Mouse (Mus musculus): ENCODE results near the gene Epha4. TPM values are rescaled to one million over a fixed set of nuclear protein-coding genes. Genes with fewer than 3 reads are reported as not detected.

The Epha4 gene
- total RNA-seq, 1 experiment from 2014 or later: 0.79 TPM

GRCm38 (mm10) chr1:77460831-77461629, 53.9 kb downstream of the Epha4 start:
- peak in 1 of 2 experiments; percentile 53; a peak in 2 of 4 replicates for ATAC-seq (replicated peaks in 1 of 2; ENCODE audit: insufficient read depth in 1 of 2, low FRiP score in 2 of 2, low TSS enrichment in 1 of 2, low read depth in 1 of 2, poor library complexity in 2 of 2, severe bottlenecking in 2 of 2)

- no peak for ATAC-seq (replicated peaks in 1 of 2; ENCODE audit: insufficient read depth in 1 of 2, low FRiP score in 2 of 2, low TSS enrichment in 1 of 2, low read depth in 1 of 2, poor library complexity in 2 of 2, severe bottlenecking in 2 of 2)
Measured at GRCm38 (mm10) chr1:77458751-77459385, 56.0 kb downstream of the Epha4 start.

DNA sequence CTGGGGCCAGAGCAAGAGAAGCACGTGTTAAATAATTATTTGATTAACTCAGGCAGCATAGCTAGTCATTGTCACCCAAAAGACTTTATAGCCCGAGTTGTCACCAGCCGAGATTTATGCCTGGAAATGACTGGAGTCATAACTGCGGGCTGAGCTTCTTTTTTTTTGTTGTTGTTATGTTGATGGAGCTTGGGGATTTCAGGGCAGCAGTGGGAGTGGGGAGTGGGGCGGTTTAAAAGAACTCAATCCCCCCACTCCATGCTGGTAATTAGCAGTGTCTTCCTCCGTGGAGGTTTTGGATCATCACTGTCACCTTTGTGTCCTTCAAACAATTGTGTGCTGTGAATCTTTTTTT, 57.5 kb downstream of the Epha4 start:
- ATAC-seq (replicated peaks in 1 of 2; ENCODE audit: insufficient read depth in 1 of 2, low FRiP score in 2 of 2, low TSS enrichment in 1 of 2, low read depth in 1 of 2, poor library complexity in 2 of 2, severe bottlenecking in 2 of 2): no peak

GRCm38 (mm10) chr1:77456695-77457445, 58.0 kb downstream of the Epha4 start:
- no peak for ATAC-seq (replicated peaks in 1 of 2; ENCODE audit: insufficient read depth in 1 of 2, low FRiP score in 2 of 2, low TSS enrichment in 1 of 2, low read depth in 1 of 2, poor library complexity in 2 of 2, severe bottlenecking in 2 of 2)

GRCm38 (mm10) chr1:77453811-77454210, 61.1 kb downstream of the Epha4 start:
- ATAC-seq (replicated peaks in 1 of 2; ENCODE audit: insufficient read depth in 1 of 2, low FRiP score in 2 of 2, low TSS enrichment in 1 of 2, low read depth in 1 of 2, poor library complexity in 2 of 2, severe bottlenecking in 2 of 2): no peak

DNA sequence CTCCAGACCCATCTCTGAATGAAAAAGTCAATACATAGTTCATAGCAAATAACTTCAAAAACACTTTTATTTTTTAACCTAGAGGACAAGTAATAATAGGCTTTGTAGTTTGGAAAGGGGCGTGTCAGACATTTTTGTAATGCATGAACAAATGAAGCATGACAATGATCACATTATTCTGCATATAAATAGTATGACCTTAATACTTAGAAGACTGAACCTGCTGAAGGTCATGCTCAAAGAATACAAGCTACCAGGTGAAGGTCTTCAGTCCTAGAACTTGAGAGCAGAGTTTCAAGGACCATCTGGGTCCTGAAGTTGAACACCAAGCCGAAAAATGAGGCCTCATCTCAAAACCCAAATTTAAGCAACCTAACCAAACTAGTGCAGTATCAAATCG, 62.2 kb downstream of the Epha4 start:
- no peak for ATAC-seq (replicated peaks in 1 of 2; ENCODE audit: insufficient read depth in 1 of 2, low FRiP score in 2 of 2, low TSS enrichment in 1 of 2, low read depth in 1 of 2, poor library complexity in 2 of 2, severe bottlenecking in 2 of 2)

- ATAC-seq (replicated peaks in 1 of 2; ENCODE audit: insufficient read depth in 1 of 2, low FRiP score in 2 of 2, low TSS enrichment in 1 of 2, low read depth in 1 of 2, poor library complexity in 2 of 2, severe bottlenecking in 2 of 2): no peak
Measured at GRCm38 (mm10) chr1:77451541-77451940, 63.3 kb downstream of the Epha4 start.

- no peak for ATAC-seq (replicated peaks in 1 of 2; ENCODE audit: insufficient read depth in 1 of 2, low FRiP score in 2 of 2, low TSS enrichment in 1 of 2, low read depth in 1 of 2, poor library complexity in 2 of 2, severe bottlenecking in 2 of 2)
Measured at GRCm38 (mm10) chr1:77450201-77450600, 64.7 kb downstream of the Epha4 start.

GRCm38 (mm10) chr1:77447061-77447614, 67.8 kb downstream of the Epha4 start:
- no peak for ATAC-seq (replicated peaks in 1 of 2; ENCODE audit: insufficient read depth in 1 of 2, low FRiP score in 2 of 2, low TSS enrichment in 1 of 2, low read depth in 1 of 2, poor library complexity in 2 of 2, severe bottlenecking in 2 of 2)

DNA sequence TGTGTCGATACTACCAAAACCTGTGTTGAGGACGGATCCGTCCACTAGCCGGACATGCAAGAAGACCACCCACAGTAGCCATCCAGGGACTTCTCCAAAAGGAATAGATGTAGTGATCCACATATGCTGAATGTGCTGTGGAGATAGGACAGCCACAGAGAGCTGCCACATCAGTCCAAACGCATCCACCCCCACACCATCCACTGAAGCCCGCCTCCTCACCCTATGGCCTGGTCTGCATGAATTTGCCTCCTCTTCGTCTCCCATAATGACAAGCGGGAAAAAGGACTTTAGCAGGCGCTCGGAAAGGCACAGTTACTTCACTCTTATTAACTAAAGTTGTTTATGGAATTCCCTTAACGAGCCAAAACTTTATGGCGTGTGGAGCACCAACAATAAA, 68.5 kb downstream of the Epha4 start:
- no peak for ATAC-seq (replicated peaks in 1 of 2; ENCODE audit: insufficient read depth in 1 of 2, low FRiP score in 2 of 2, low TSS enrichment in 1 of 2, low read depth in 1 of 2, poor library complexity in 2 of 2, severe bottlenecking in 2 of 2)

DNA sequence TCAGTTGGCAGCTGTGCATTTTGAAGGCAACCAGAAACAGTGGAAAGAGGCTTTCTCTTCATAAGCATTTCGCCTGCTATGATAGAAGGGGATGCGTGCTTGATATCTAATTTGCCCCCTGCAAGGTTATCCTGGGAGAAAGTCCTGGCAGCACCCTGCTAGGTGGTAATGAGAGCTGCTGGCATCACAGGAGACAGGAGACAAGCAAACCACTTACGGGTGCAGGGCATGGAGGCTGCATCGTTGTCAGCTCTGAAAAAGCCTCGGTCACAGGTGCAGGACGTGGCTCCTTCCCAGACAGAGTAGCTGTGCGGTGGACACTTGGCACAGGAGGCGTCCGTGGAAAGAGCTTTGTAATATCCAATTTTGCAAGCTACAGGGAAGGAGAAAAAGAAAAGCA, 70.2 kb downstream of the Epha4 start:
- ATAC-seq (replicated peaks in 1 of 2; ENCODE audit: insufficient read depth in 1 of 2, low FRiP score in 2 of 2, low TSS enrichment in 1 of 2, low read depth in 1 of 2, poor library complexity in 2 of 2, severe bottlenecking in 2 of 2): no peak

DNA sequence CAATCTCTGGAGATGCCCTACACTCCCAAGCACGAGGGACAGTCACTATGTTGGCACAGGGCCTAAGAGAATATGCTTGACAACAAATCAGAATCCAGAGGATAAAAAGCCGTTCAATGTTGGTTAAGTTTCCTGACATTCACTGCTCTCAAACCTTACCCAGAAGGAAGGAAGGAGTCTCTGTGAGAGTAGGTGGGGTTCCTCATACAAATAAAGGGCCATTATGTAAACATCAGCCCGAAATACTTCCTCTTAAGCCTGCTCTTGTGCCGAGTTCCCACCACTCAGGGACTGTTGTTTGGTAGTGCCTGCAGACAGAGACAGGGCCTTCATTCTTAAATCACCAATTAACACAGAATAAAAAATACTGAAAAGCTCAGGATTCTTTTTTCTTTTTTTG, 72.9 kb downstream of the Epha4 start:
- ATAC-seq (replicated peaks in 1 of 2; ENCODE audit: insufficient read depth in 1 of 2, low FRiP score in 2 of 2, low TSS enrichment in 1 of 2, low read depth in 1 of 2, poor library complexity in 2 of 2, severe bottlenecking in 2 of 2): peak; percentile 76 to 86

- no peak for ATAC-seq (replicated peaks in 1 of 2; ENCODE audit: insufficient read depth in 1 of 2, low FRiP score in 2 of 2, low TSS enrichment in 1 of 2, low read depth in 1 of 2, poor library complexity in 2 of 2, severe bottlenecking in 2 of 2)
Measured at GRCm38 (mm10) chr1:77441401-77441800, 73.5 kb downstream of the Epha4 start.

GRCm38 (mm10) chr1:77440512-77440911, 74.4 kb downstream of the Epha4 start:
- no peak for ATAC-seq (replicated peaks in 1 of 2; ENCODE audit: insufficient read depth in 1 of 2, low FRiP score in 2 of 2, low TSS enrichment in 1 of 2, low read depth in 1 of 2, poor library complexity in 2 of 2, severe bottlenecking in 2 of 2)

GRCm38 (mm10) chr1:77439383-77440074, 75.4 kb downstream of the Epha4 start:
- no peak for ATAC-seq (replicated peaks in 1 of 2; ENCODE audit: insufficient read depth in 1 of 2, low FRiP score in 2 of 2, low TSS enrichment in 1 of 2, low read depth in 1 of 2, poor library complexity in 2 of 2, severe bottlenecking in 2 of 2)

- ATAC-seq (replicated peaks in 1 of 2; ENCODE audit: insufficient read depth in 1 of 2, low FRiP score in 2 of 2, low TSS enrichment in 1 of 2, low read depth in 1 of 2, poor library complexity in 2 of 2, severe bottlenecking in 2 of 2): no peak
Measured at GRCm38 (mm10) chr1:77438639-77439038, 76.2 kb downstream of the Epha4 start.

DNA sequence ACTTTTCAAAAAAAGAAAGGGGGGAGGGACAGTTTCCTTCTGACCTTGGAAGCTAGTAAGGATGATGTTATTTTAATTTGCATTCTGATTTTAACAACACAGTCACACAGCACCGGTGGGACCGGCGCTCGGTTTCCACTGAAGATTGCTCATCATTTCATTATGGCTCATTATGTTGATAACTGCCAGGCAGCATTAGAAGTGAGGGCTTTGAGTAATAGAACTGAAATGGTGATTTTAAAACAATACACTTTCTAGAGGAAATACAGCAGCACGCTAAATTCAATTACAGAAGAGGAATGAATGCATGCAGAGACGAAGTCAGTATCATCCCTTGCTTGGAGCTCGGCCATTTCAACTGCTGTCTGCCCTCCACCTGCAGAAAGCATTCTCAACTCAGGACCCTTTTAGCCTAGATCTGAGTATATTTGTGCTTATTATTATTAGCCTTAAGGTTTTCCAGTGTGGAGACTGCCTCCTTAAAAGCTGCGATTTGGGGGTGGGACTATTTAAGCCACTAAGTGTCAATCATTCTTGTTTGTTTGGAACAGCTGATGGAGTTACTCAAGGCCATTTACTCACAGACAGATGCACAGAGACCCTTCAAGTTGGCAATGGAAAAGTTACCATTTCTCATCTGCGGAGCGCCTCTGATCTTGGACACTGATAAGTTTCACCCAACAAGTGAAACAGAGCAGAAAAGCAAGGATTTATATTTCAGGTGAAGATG, 76.8 kb downstream of the Epha4 start:
- ATAC-seq (replicated peaks in 1 of 2; ENCODE audit: insufficient read depth in 1 of 2, low FRiP score in 2 of 2, low TSS enrichment in 1 of 2, low read depth in 1 of 2, poor library complexity in 2 of 2, severe bottlenecking in 2 of 2): no peak

Data from hematopoietic stem cell, adult 5-6 weeks (primary cell).